Mouse (Mus musculus): Measurements from ENCODE around the gene Slc35g3.

GRCm38 (mm10) chr11:69775716-69776115 is 13.9 kb upstream of the Slc35g3 start:
- TF ChIP-seq CTCF (IDR thresholded peaks at IDR 0.05; ENCODE audit: control insufficient read depth, insufficient read depth, insufficient replicate concordance, low read depth, low read length) (no peak), POLR2A (IDR thresholded peaks at IDR 0.05; ENCODE audit: control insufficient read depth, low read depth, low read length) (no peak)

Data from testis, adult 2 months (tissue).